Mouse (Mus musculus) left cerebral cortex, postnatal 14 days (tissue): Measurements from ENCODE around the gene Slc25a18. TPM values are rescaled to one million over a fixed set of nuclear protein-coding genes. Genes with fewer than 3 reads are reported as not detected.
A peak's percentile ranks its signal among the peaks of the same experiment; 100 is the strongest.

ENCODE experiments used
- DNase-seq, 2 experiments: peaks; one replicate each; pipeline ENCODE4 v3.0.0; 2021 to 2022; ENCODE audit warnings: low spot score in 2 of 2, mixed read lengths in 1 of 2
- intact Hi-C: fragments of 180-260 bp; cut with DNase I; formaldehyde crosslinking; loops from one replicate; pipeline ENCODE4 v1.15.1; 2025
- microRNA-seq, 2 experiments: library from miRNA; unstranded; fragments of <30 nt; microRNA quantifications; one replicate each; pipeline ENCODE4 v1.2.0; 2022
- total RNA-seq, 2 experiments: library from RNA; stranded (reverse); gene quantifications; 2 replicates each; pipeline ENCODE4 v1.2.3; 2021

Gene Slc25a18
- total RNA-seq, 2 experiments from 2014 or later = 46.9 to 50.1 TPM

DNA sequence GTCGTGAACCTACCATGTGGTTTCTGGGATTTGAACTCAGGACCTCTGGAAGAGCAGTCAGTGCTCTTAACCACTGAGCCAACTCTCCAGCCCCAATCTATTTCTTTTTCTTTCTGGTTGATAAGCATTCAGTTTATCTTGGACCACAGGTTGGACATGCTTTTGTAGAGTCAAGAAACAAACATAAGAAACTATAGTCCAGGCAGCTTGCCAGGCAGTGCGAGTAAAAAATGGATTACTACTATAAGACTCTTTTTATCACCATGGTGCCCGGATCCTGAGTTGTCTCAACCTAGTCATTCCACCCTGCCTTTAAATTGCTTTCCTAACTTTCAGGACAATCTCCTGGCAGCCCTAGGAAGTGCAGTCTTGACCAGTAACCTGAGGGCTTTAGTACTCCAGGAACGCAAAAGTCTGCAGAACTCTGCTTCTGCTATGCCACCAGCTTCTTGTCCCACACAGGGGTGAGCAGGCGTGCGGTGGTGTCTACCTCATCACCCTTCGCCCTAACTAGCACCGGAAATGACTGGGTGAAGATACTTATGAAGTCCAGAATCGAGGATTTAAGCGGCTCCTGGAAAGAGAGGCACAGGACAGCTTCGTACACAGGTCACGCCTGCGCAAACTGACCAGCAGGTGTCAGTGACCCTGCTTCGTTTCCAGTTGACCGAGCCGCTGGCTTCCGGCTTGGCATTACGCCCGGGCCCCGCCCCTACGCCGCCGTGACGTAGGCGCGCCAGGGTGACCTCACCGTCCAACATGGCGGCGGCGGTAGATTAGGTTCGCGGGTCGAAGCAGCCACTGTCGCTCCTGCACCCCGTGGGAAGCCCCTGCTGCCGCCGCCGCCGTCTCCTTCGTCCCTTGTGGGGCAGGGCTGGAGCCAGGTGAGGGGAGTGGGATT lies 62.3 kb downstream of the Slc25a18 start, which contains the start of gene Bcl2l13:
Gene Bcl2l13 (plus strand): TSS at position 739 of the 901 bp plus-strand sequence.
- intact Hi-C loops = no loop called here
- peak; percentile 92 to 93 for DNase-seq

DNA sequence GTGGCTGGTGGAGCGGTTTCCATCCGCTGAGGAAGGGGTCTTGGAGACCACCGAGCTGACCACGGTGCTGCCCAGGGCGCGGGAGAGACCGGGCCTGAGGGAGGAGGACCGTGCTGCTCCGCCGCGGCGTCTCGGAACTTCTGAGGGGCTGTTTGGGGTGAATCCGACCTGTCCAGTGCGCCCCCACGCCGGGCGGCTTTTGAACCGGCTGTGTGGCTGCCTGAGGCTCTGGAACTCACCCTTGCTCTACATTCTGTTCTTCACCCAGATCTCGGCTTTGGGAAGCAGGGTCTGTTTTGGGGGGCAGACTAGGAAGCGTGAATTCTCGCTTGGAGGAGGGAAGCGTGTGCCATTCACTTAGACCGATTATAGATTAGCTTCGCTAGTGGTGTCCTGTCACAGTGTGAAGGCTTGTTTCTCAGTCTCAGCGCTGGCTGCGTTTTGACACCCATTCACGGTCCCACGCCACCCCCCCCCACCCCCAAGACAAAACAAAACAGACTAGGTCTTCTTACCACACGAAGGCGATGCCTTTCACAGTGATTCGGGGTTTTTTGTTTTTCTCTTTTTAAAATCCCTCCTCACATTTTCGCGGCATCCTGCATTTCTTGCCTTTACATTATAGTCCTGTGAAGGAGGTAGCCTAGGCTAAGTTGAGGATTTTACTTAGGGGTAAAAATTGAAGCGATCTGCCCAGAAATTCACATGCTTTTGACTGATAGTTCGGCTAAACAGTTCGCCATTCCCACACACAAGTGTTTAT lies 63.2 kb downstream of the Slc25a18 start:
- DNase-seq = no peak
- intact Hi-C loops = no loop called here

DNA sequence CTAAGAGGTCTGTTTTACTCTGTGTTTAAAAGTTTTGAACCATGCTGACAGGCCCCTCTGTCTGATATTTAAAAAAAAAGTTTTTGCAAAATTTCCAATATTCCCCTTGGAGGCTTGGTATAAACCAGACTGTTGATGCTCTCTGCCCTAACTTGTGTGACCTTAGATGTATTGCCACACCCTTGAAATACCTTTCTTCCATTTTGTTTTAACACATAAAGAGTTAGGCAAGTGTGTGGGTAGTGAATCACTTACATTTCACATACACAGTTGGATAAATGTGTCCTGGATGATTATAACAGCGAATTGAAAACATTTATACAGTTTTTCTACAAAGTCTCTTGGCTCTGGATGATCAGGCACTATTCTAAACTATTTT lies 63.8 kb downstream of the Slc25a18 start:
- intact Hi-C loops = no loop called here
- DNase-seq = no peak

DNA sequence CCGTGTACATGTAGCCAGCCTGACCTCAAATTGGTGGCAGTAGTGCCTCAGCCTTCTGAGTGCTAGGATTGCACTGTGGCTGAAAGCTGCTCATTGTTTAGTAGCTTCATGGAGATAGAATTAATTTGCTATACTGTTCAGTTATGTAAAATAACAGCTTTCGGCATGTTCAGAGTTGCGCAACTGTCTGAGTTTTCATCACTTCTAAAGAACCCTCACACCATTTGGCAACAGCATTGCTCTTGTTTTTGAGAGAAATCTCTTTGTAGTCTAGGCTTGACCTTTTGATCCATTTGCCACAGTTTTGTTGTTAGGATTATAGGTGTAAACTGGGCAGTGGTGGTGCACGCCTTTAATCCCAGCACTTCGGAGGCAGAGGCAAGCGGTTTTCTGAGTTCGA lies 66.9 kb downstream of the Slc25a18 start:
- DNase-seq = no peak
- intact Hi-C loops = no loop called here

DNA sequence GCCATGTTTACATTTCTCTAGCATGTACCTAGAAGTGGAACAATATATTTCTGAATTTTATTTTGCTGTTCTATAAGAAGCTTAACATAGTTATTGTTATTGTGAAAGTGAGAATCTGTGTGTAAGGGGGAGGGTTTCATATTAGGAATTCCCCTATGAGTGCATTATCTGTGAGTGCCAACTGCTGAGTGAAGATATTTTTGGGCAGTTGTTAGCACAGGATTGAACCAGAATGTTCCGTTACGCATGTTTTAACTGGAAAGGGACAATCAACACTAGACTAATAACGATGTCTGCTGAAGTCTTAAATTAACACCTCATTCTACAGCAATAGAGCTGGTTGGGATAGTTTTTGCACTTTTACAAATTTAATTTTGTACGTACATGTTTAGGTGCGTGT lies 68.4 kb downstream of the Slc25a18 start:
- intact Hi-C loops = no loop called here
- no peak for DNase-seq

Small RNA genes lying within 50 kb of the gene (microRNA-seq; reads per million reads assigned to microRNA genes)
- gene Gm25193 = 0 reads per million in 2 experiments

Other genes starting within 250 kb of the Slc25a18 start
- 10 to 100 TPM; 34.4 to 34.9 TPM for gene Hdhd5, start 242.3 kb upstream of the Slc25a18 start, total RNA-seq
- gene Cecr2, start 107.2 kb upstream of the Slc25a18 start, total RNA-seq = 1 to 10 TPM; 2.3 to 3.0 TPM
- gene Atp6v1e1, start 49.2 kb downstream of the Slc25a18 start, total RNA-seq = 100 to 1,000 TPM; 515 to 524 TPM
- gene Bcl2l13, start 62.6 kb downstream of the Slc25a18 start, total RNA-seq = 10 to 100 TPM; 41.8 to 44.5 TPM
- 10 to 100 TPM; 10.7 to 12.7 TPM for gene Bid, start 143.3 kb downstream of the Slc25a18 start, total RNA-seq